Mouse (Mus musculus) megakaryocyte-erythroid progenitor cell, adult 5 weeks (primary cell): ENCODE data around the gene 4930519P11Rik. TPM values are rescaled to one million over a fixed set of nuclear protein-coding genes. Genes with fewer than 3 reads are reported as not detected.

Experiments used
- polyA plus RNA-seq: library from polyadenylated mRNA; stranded (reverse); fragments of >175 nt; gene quantifications from 2 replicates; pipeline ENCODE4 v1.2.3, GENCODE M21; 2012

Gene 4930519P11Rik
- 1.7 and 2.9 TPM in 2 replicates for polyA plus RNA-seq

DNA sequence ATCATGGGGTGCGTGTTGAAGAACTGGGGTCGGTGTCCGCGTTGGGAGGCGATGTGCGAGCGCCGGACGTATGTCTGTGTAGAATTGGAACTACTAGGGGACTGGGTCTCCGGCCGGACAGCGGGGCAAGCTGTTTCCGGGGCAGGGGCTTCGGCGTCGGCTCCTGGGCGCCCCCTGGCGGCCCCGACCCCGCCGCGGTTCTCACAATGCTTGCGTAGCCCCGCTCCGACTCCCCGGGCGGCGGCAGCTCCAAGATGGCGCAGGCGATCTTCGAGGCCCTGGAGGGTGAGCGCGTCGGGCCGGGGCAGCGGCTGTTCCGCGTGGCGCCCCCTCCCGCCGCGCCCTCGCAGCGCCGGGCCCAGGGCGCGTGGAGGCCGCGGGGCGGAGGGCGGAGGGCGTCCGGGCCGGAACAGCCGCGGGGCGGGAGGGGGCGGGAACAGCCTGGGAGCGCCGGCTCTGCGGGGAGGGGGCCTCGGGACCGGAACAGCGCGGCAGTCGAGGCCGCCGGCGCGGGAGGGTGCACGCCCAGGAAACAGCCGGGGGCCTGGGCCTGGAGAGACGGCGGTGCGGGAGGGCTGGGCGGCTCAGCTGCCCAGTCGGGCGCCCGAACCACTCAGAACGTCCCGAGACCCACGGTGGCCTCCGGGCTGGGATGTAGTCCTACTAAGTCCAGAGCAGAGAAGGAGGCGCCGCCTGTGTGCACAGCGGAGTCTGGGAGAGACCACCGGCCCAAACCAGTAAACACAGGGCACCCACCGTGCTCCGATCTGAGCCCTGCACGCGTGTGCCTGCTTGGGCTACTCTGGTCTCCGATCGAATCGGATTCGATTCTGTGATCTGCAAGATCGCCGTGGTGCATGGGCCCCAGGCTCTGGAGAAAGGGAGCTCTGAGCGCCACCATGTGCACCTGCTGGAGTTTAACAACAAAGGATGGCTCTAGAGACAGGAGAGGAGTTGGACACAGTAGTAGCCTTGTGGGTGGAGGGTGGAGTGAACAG lies at the start of gene 4930519P11Rik, which contains the start of gene Zfp341:
Gene 4930519P11Rik (minus strand): TSS at position 320 of the 998 bp plus-strand sequence.
Gene Zfp341 (plus strand): TSS at position 180 of the 998 bp plus-strand sequence.

DNA sequence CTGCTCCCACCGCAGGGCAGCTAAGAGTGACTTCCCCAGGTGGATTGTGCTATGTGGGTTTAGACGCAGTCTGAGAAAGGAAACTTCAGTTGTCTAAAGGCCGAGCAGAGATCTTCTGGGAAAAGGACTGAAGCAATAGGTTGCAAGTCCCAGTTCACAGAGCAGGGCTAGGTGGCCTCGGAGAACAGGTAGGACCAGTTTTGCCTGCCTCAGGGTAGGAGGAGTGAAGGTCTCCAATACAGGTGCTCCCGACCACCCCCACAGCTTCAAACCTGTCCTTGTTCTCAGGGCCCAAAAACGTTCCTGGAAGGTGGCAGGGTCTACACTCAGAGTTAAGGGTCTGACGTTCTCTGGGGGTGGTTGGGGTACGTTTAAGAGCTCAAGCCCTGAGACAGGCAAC lies 38.1 kb upstream of the 4930519P11Rik start, which contains the start of gene Chmp4b:
Gene Chmp4b (plus strand): TSS at position 343 of the 400 bp plus-strand sequence.

DNA sequence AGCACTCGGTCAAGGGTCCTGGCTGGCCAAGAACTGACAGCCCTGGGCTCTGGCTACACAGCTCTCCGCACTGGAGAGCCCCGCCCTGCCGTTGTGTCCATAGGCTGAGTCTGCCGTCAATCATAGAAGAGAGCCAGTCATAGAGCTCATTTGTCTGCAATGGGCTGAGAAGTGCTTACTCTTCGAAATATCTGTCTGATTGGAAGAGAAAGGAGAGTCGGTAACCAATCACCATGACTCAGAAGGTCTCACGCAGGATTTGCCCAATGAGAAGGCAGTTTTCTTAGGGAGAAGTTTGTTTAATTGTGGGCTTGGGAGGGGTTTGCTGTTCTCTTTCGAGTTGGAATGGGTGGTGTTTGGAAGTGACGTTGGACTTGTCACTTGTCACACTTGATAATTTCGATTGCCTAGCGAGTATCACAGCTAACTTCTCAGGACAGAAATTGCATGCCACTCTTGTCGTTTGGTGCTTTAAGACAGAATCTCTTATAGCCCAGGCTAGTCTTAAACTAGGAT lies 9.5 kb downstream of the 4930519P11Rik start, which contains the start of gene Pxmp4:
Gene Pxmp4 (minus strand): TSS at position 71 of the 516 bp plus-strand sequence.

GRCm38 (mm10) chr2:154569836-154570286 lies 43.4 kb downstream of the 4930519P11Rik start, which contains the start of gene E2f1:
E2f1 (minus strand) TSS chr2:154569892.

Other genes with a start within 250 kb of the 4930519P11Rik start
- gene Cdk5rap1, start 240.4 kb downstream of the 4930519P11Rik start, polyA plus RNA-seq, result 0.35 and 0.51 TPM in 2 replicates
- gene Snta1, start 205.3 kb downstream of the 4930519P11Rik start, polyA plus RNA-seq, result 0.61 and 0.64 TPM in 2 replicates
- 6.4 and 9.7 TPM in 2 replicates for gene Cbfa2t2, start 177.0 kb downstream of the 4930519P11Rik start, polyA plus RNA-seq
- gene 1700003F12Rik, start 66.4 kb downstream of the 4930519P11Rik start, polyA plus RNA-seq, result 0.14 and 1.5 TPM in 2 replicates
- 0.05 and 0.34 TPM in 2 replicates for gene Actl10, start 61.7 kb downstream of the 4930519P11Rik start, polyA plus RNA-seq
- 1.4 and 2.2 TPM in 2 replicates for gene Necab3, start 54.5 kb downstream of the 4930519P11Rik start, polyA plus RNA-seq
- gene E2f1, start 43.5 kb downstream of the 4930519P11Rik start, polyA plus RNA-seq, result 86.2 and 96.3 TPM in 2 replicates
- gene Pxmp4, start 9.7 kb downstream of the 4930519P11Rik start, polyA plus RNA-seq, result 3.8 and 4.1 TPM in 2 replicates
- 7.1 and 8.1 TPM in 2 replicates for gene Zfp341, start 140 bp downstream of the 4930519P11Rik start, polyA plus RNA-seq
- 145 and 166 TPM in 2 replicates for gene Chmp4b, start 38.3 kb upstream of the 4930519P11Rik start, polyA plus RNA-seq
- gene Gm14214, start 156.6 kb upstream of the 4930519P11Rik start, polyA plus RNA-seq, result not detected in 2 replicates
- gene Raly, start 177.7 kb upstream of the 4930519P11Rik start, polyA plus RNA-seq, result 593 and 729 TPM in 2 replicates
- gene a, start 178.0 kb upstream of the 4930519P11Rik start, polyA plus RNA-seq, result 2.1 TPM in 2 replicates